Mouse (Mus musculus): ENCODE measurements around the gene Lpin2.
A peak's percentile ranks its signal among the peaks of the same experiment; 100 is the strongest.

Gene Lpin2

DNA sequence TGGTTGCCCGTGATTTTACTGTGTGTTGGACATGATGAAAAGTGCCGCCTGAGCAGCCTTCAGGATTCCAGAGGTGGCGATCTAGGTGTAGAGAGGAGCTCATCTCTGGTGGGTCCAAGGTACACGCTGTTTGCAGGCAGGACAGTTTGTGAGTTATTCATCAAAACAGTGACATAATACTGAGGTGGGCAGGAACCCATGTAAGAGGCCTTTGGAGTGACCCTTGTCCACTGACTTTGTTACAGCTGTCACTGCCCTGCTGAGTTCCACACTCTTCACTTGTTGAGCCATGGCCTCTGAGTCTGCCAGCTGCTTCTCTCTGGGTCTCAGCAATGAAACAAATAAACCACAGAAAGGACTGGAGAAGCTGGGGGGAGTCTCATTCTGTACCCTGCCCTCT is 19.8 kb downstream of the Lpin2 start:
- DNase-seq (ENCODE audit: low spot score in 2 of 2) = no peak

DNA sequence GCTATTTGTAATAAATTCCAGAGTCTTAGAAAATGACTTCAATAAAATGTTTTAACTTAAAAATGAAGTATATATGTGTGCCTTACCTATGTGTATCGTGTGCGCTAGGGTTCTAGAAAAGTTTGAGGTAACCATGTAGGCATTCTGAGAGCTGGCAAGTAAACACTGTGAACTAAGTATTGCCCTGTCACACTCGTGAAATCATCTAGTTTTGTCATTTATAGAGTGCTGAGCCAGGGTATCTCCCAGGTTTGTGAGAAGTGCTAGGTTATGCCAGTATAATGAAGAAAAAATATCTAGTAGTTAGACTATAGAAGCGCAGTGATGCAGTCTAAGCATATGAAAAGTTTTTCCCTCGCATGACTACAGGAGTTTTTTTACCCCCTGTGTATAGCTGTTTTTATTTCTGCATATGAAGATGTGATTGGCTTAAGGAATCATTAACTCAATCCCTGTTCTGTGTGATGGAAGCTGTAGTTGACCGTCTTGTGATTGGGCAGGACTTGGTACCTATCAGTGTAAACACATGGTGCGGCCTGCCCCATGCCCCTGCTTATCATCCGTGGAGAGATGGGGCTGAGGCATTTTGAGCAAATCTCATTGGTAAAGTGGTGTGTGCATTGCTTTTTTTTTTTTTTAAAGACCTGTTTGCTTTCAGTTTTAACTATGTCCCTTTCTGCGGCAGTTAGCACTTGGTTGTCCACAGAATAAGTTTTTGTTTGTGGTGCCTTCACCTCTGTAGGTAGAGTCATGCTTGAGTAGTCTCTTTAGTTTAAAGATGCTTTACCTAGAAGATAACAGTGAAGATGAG is 21.8 kb downstream of the Lpin2 start:
- DNase-seq (ENCODE audit: low spot score in 2 of 2) = no peak

DNA sequence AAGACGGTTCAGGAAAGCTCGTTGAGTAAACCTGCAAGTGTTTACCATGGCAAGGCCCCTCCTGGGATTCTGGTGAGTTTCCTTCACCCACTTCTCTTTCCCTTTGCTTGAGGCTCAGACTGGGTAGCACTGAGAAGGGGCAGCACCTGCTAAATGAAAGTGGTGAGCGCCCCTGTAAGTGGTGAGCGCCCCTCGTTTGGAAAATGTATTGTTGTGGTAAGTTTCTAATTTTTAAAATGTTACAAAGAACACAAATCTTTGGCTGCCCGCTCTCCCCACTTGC is 22.4 kb downstream of the Lpin2 start:
- no peak for DNase-seq (ENCODE audit: low spot score in 2 of 2)

DNA sequence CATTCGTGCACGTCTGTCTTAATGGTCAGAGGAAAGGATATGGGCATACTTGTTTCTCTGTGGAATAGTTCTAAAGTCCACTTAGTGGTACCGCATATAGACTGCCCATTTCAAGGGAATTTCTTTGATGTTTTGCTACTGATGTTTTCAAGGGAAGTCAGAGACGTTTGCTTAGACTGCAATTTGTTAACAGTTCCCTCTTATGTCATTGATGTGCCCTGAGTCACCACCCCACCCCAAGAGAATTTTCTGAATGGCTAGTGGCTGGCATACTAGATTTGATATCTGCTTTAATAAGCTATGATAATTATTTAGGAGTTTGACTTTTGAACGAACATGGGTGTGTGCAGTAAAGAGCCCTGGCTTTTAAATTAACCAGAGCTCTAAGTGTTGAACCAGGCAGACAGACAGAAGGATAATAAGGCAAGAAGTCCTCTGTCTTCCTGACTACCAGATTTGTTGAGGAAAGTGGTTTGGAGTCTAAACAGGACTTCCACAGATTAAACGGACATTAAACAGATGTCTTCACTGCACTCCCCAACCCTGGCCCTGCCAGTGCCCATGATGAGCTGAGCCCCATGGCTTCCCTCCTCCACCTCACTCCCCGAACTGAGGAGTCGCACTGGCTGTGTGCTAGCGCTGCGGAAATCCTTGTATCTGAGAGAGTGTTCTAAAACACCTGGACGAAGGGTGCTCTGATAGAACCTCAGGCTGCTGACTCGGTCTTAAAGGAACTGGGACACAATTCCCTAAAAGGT is 24.0 kb downstream of the Lpin2 start:
- DNase-seq (ENCODE audit: low spot score in 2 of 2) = no peak

DNA sequence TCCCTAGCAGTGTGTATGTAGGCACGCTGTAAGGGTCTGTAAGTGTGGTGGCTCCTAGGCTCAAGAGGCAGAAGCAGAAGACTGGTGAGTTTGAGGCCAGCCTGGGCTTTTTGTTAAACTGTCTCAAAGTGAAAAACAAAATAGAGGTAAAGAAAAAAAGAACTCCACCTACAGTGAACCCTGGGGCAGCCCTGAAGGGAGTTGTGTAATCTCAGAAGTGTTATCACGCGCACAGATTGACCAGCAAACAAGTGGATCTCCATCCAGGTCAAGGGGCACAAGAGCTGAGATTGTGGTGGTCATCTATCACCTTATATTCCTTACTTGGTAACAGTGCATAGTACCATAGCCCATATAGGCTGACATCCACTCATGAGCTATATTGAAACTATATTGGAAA is 24.9 kb downstream of the Lpin2 start:
- DNase-seq (ENCODE audit: low spot score in 2 of 2) = no peak

DNA sequence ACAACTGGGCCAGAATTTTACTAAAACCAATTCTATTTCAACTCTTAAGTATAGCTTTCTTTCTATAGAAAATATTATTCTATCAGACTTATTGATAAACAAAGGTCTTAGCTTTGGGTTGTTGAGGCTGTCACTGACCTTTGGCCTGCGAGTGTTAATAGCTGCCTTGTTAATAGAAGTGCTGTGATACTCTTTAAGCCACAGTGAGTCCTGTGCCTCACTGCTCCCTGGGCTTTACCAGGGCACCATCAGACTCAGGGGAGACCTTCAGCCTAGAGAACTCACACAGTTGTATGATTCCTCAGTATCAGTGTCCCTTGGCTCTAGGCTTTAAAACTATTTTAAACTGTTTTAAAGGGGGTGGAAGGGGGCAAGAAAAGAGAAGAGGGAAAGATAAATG is 26.0 kb downstream of the Lpin2 start:
- no peak for DNase-seq (ENCODE audit: low spot score in 2 of 2)

DNA sequence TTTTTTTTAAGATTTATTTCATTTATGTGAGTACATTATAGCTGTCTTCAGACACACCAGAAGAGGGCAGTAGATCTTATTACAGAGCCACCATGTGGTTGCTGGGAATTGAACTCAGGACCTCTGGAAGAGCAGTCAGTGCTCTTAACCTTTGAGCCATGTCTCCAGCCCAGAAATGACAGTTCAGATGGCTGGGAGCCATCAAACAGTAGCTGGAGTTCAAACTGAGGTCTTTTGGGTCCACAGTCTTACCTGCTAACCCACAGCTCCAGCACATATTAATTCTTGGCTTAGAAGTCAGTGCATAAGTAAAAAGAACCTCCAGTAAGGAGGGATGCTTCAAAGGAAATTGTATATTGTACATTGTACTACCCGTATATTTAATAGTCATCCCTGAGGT is 26.6 kb downstream of the Lpin2 start:
- DNase-seq (ENCODE audit: low spot score in 2 of 2) = no peak

DNA sequence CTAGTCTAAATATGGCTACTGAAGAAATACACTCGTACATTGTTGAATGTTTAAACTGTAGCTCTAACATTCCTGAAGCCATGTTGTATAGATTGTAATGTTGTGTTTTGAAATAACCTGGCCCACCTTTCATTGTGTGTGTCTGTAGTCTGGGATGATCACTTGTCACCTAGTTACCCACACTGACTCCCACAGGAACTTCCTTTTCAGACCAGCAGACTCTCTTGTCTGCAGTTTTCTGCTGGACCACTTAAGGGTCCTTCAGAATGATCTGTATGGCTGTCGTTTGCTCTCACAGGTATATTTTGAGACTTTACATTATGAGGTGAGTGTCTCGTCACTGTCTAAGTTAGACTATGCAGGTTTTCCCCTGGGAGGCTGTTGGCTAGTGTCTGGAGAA is 27.6 kb downstream of the Lpin2 start:
- no peak for DNase-seq (ENCODE audit: low spot score in 2 of 2)

DNA sequence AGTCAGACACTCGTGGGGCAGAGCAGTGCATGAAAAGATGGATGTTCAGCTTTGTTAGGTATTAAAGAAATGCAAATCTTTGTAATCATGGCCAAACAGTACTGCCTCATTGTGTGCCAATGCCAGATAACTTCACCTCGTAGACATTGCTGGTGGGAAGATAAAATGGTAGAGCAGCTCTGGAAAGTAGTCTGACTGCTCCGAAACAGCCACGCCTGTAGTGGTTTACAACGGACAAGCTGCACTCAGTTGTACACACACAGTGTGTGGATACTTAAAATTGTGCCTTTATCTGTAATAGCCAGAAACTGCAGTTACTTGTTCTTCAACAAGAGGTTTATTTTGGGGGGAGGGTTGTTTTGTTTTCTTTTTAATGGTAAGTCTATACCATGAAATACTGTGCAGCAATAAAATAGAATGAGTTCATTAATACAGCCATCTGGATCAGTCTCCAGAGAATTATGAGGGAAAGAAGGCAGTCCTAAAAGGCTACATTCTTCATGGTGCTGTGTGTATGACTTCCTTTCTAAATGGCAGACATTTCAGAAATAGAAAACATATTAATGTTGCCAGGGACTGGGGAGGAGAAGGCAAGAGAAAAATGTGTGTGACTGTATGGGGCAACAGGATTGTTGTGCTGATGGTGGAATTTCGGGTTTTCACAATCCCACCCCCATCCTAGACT is 29.7 kb downstream of the Lpin2 start:
- no peak for DNase-seq (ENCODE audit: low spot score in 2 of 2)

DNA sequence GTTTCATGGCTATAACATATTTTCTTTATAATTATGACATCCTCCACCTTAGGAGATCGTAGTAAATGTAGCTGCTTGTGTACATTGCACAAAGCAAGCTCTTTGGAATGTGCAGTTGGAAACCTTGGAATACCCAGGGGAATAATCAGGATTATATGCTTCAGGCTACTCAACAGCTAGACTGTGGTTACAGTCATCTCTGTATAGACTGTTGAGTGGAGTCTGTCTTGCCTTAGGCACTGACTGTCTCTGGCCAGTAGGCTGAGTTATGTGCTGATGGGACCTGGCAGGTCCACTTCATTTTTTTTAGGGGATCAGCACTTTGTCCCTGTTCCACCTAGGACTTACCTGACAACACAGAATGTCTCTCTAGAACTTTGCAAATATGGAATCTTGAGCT is 31.3 kb downstream of the Lpin2 start:
- no peak for DNase-seq (ENCODE audit: low spot score in 2 of 2)

DNA sequence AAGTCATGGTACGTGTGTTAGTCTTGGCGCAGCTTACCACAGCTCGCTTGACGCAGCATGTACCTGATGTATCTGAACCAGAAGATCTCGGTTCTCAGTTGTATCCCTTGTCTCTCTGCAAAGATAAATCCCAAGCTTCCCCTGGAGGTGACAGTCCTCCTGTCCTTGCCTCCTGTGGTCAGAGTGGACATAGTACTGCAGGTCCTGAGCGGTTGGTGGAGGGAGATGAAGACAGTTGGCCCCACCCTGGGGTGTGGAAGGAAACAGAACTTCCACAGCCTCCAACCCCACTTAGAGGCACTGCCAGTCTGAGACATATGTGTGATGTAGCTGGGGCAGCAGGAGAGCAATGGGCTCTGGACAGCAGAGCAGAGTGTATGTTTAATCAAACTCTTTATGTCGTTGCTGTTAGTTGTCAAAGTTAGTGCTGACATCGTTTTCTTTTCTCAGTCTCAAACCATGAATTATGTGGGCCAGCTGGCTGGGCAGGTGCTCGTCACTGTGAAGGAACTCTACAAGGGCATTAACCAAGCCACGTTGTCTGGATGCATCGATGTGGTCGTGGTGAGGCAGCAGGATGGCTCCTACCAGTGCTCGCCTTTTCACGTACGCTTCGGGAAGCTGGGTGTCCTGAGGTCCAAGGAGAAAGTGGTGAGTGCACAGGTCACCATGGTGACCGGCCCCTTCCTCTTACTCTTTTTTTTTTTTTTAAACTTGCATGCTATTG is 32.3 kb downstream of the Lpin2 start:
- no peak for DNase-seq (ENCODE audit: low spot score in 2 of 2)

DNA sequence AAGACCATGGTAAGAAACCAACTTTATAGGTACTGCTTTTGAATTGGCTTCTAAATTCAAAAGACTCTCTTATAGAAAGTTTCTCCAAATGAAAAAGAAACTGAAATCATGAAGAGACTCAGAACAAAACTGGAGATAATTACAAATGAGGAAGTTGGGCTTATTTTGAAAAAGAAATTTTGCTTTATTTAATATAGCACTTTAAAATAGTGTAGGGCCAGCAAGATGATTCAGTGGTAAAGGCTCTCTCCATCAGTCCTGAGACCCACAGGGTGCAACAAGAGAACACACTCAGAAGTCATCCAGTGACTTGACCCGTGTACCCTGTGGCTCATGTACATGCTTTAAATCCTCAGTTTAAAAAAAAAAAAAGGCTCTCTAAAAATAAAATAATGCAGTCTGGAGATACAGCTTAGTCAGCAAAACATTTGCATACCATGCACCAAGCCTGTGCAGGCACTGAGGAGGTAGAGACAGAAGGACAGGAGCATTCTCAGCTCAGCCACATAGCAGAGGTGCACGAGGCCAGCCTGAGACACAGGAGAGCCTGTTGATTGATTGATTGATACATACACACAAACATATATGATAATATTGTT is 33.0 kb downstream of the Lpin2 start:
- no peak for DNase-seq (ENCODE audit: low spot score in 2 of 2)

DNA sequence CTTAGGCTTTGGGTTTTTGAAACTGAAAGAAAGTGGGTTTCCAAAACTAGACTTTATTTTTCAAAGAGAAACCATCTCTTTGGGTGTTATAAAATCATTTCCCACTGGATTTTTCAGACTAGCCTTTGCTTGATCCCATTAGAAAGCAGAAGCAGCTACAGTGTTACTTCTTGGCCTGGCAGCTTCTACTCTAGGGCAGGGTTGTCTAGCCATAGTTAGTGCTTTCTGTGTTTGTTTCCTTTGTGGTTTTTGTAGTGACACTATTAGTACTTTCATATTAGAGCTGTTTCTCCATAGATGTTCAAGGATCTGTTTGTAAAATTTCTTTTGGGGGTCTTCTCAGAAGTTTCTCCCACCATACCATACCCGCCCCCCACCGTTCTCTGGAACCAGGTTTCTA is 33.9 kb downstream of the Lpin2 start:
- no peak for DNase-seq (ENCODE audit: low spot score in 2 of 2)

DNA sequence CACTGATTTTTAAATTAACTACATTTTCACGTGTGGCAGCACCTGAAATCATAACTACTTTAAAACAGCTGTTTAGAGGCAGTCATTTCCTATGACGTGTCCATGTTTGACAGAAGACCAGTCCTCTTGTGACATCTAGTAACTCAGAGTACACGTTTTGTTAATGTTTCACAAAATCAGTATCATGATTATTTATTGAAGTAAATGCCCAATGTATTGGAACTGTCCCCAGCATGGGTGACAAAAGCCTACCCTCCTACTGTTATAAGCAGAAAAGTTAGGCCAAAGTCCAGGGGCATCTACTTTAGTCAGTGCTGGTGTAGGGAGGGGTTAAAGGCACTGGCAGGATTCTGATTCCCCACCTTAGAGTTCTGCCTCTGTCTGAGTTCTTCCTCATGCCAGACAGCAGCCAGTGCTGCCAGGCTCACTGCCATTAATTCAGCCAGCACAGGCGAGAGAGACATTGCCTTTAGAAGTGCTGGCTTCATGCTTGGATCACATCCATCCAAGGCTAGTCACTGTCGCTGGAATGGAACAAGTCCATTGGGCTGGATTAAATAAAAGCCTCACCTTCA is 34.8 kb downstream of the Lpin2 start:
- DNase-seq (ENCODE audit: low spot score in 2 of 2) = no peak

DNA sequence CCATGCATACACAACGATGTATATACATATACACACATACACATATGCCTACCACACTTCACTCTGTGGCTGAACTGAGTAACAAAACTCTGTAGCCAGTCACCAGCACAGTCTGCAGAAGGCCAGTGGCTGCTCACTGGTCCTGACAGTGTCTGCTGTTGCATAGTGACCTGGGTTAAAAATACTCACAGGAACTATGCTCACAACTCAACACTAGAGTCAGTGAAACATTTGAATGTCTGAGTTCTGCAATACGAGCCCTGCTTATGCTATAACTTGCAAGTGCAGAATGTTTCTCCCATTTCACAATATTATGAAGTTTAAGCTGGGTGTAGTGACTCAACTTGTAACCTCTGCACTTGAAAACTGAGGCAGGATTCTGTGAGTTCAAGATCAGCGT is 39.0 kb downstream of the Lpin2 start:
- no peak for DNase-seq (ENCODE audit: low spot score in 2 of 2)

DNA sequence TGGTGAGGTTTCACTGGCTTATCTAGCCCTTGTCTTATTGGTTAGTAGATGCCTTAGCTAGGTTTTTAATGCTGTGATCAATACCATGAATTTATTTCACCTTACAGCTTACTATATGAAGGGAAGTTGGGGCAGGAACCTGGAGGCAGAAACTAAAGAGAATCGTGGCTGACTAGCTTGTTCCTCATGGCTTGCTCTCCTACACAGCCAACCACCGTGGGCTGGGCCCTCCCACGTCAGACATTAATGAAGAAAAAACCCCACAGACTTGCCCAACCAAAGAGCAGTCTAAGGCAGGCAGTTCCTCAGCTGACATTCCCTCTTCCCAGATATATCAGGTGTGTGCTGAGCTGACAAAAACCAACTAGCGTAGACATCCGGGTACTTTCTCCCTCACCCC is 41.3 kb downstream of the Lpin2 start:
- DNase-seq (ENCODE audit: low spot score in 2 of 2) = no peak

DNA sequence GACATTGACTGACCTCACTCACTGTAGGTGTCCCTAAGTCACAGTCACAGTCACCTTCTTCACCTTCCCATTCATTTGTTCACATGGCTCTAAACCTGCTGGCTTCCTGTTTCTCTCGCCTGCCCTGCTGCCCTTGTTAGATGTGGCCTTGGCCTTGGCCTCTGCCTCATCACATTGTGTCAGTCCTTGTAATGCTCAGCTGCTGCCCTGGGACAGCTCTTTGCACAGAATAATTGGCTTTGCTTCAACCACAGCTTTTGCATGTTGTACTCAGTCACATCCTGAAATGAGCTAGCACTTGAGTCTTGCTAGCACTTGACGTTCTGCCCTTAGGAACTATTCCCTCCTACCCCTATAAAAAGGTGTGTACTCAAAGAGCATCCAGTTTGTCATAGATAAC is 42.2 kb downstream of the Lpin2 start:
- no peak for DNase-seq (ENCODE audit: low spot score in 2 of 2)

DNA sequence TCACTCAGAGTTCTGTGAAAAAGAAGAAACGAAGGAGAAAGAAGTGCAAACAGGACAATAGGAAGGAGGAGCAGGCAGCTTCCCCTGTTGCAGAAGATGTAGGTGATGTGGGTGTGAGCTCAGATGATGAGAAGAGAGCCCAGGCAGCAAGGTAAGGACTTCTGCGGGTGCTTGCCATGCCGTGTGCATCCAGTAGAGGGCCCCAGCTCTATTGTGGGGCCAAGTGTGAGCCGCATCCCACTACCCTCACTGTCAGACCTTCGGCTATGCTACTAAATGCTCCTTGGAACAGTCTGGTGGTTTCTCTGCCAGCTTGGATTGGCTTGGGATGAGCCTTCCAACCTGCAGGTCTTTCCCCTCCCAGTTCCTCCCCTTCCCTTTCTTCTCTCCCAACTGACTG is 42.7 kb downstream of the Lpin2 start:
- peak in 1 of 2 experiments; percentile 45 for DNase-seq (ENCODE audit: low spot score in 2 of 2)

DNA sequence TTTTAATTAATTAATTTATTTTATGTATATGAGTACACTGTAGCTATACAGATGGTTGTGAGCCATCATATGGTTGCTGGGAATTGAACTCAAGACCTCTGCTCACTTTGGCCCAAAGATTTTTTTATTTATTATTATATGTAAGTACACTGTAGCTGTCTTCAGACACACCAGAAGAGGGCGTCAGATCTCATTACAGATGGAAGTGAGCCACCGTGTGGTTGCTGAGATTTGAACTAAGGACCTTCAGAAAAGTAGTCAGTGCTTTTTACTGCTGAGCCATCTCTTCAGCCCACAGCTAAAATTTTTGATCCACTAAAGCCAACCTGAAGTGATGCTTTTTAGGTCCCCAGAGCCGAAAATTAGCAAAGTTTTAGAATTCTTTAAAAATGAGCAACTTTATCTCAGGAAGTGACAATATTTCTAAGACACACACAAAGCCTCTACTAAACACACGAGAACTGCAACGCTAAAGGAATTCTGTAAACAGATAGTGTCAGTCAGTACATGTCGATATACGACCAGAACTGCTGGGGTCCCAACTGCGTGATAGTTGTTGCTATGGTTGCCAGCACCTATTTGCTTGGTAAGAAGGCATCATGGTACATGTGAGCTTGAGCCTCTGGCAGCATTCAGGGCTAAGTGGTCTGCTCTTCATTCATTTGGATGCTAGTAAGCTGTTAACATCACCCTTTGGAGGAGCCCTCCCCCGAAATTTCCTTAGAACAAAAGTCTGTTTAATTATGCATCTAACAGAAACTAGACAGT is 45.0 kb downstream of the Lpin2 start:
- DNase-seq (ENCODE audit: low spot score in 2 of 2) = no peak

DNA sequence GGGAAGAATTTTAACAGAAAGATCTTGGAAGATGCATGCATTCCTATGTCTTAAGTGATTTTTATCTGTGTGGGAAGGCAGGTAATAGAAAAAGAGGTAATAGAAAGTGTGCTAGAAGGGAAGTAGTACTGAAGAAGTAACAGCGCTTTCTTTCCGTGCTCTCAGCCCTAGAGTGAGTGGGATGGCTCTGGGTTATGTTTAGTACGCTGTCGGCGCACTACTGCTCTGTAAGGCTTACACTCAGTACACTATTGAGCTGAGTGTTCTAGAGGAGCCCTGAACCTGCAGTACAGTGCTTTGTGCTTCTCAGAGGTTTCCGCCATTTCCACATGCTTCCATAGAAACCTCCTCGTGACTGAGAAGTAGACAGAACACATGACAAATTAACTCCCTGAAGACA is 46.3 kb downstream of the Lpin2 start:
- DNase-seq (ENCODE audit: low spot score in 2 of 2) = no peak

Measured in thymus, postnatal 10 days (tissue).